Mouse (Mus musculus) spleen, adult 2 months (tissue): ENCODE data around the gene Gm13695.
"Not testable (repeated sequence)": the region's sequence is repeated elsewhere in the genome, so short reads cannot be mapped to it uniquely, and the experiment has no call there.

Experiments used
- CTCF ChIP-seq: fragments of 200-500 bp; IDR thresholded peaks from 2 replicates; pipeline ENCODE4 v1.5.1; 2011; ENCODE audit warnings: mild to moderate bottlenecking, inconsistent platforms; ENCODE audit not compliant: insufficient read depth, insufficient read length, insufficient replicate concordance; ENCODE audit errors: extremely low read depth
- POLR2A ChIP-seq: fragments of 200-500 bp; IDR thresholded peaks from 2 replicates; pipeline ENCODE4 v1.6.1; 2011; ENCODE audit warnings: low read depth, low read length, inconsistent platforms

- not testable (repeated sequence) for TF ChIP-seq CTCF, POLR2A
Observed at GRCm38 (mm10) chr2:83993639-83994255, 26.6 kb downstream of the Gm13695 start.
